Mouse (Mus musculus): Measurements from ENCODE around the gene Oosp2. TPM values are rescaled to one million over a fixed set of nuclear protein-coding genes. Genes with fewer than 3 reads are reported as not detected.

Gene Oosp2
- not detected for polyA plus RNA-seq (2017; shearing (Covaris generic))

DNA sequence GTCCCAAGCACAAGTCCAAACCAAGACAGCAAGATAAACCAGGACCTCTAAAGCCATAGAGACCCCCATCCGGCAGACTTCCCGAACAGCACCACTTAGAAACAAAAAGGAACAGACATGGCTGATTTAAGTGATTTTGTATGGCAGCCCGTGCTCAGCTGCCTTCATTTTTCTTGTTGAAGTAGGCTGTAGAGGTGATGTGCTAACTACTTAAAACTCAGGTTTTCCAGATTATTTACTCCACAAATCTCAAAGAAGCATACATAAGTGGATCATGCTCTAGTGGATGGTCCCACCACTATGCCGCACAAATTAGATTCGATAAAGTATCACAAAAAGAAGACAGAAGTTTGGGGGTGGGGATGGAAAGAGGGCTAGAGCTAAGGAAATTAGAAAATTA, at the start of gene Oosp2:
Gene Oosp2 (minus strand): TSS at position 101 of the 400 bp plus-strand sequence.

GRCm38 (mm10) chr19:11696755-11697154, 36.4 kb upstream of the Oosp2 start, which contains the start of gene Oosp3:
Gene Oosp3, plus strand, starts transcription at chr19:11697055.

DNA sequence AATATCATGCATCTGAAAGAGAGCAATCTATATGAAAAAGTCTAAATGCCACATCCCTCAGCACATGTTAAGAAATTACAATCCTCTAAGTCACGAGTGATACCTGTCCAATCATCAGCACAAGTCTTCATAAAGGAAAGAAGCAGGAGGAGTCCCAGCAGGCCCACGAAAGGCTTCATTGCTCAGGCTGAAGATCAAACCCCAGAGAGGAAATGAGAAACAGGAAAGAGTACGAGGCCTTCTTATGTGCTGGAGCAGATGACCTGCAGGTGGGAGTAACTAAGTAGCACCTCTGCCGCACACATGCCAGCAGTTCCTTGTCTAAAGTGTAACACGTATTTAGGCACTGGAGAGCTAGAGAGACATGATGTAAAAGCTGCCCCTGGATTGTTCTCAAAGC, 30.5 kb upstream of the Oosp2 start, which contains the start of gene Oosp1:
Gene Oosp1 (minus strand): TSS at position 312 of the 400 bp plus-strand sequence.

DNA sequence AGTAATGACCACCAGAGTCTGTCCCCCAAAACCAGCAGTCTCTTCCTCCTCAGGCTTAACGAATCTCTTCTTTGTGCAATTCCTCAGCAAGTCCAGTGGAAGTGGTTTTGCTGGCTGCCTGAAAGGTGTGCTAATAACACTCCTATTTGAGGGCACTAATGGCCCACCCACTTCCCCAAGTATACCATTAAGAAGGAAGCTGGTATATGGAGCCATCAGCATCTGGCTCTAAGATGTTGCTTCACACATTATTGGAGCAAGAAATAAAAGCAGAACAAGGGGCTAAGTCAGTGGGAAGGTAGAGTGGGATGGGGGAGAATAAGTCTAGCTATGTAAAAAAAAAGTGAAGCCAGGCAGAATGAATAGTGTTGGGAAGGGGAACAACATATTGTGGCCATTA, 19.6 kb downstream of the Oosp2 start, which contains the start of gene Ms4a3:
Gene Ms4a3 (minus strand): TSS at position 120 of the 400 bp plus-strand sequence.

GRCm38 (mm10) chr19:11623551-11623950, 36.8 kb downstream of the Oosp2 start, which contains the start of gene Ms4a2:
Gene Ms4a2, minus strand, starts transcription at chr19:11623719.

DNA sequence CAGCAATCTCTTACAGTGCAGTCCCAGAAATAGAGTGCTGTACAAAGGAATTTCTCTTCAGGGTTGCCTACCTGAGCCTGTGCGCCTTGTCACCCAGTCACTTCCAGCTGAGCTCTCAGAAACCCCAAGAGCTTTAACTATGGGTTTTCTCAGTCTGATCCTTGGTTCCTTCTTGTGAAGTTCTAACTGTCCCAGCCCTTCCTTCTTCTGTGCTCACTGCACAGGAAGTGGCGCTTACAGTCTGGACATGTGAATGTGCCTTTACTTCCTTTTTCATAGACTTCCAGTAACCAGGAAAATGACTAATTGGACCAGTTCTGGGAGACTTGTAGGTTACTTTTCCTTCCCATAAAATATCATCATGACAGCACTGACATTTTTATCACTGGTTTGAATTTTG, 55.8 kb downstream of the Oosp2 start, which contains the start of gene Ms4a6d:
Gene Ms4a6d (minus strand): TSS at position 247 of the 400 bp plus-strand sequence.

Other genes with a start within 250 kb of the Oosp2 start
- 2,305 TPM for gene Ms4a4b, start 217.0 kb downstream of the Oosp2 start, polyA plus RNA-seq (2017; shearing (Covaris generic))
- 11.8 TPM for gene Ms4a6c, start 191.2 kb downstream of the Oosp2 start, polyA plus RNA-seq (2017; shearing (Covaris generic))
- 441 TPM for gene Gm8369, start 174.6 kb downstream of the Oosp2 start, polyA plus RNA-seq (2017; shearing (Covaris generic))
- 579 TPM for gene Ms4a6b, start 144.0 kb downstream of the Oosp2 start, polyA plus RNA-seq (2017; shearing (Covaris generic))
- gene Ms4a4d, start 123.8 kb downstream of the Oosp2 start, polyA plus RNA-seq (2017; shearing (Covaris generic)): 0.66 TPM
- 16.2 TPM for gene Ms4a6d, start 55.7 kb downstream of the Oosp2 start, polyA plus RNA-seq (2017; shearing (Covaris generic))
- gene Ms4a2, start 36.8 kb downstream of the Oosp2 start, polyA plus RNA-seq (2017; shearing (Covaris generic)): not detected
- not detected for gene Ms4a3, start 19.7 kb downstream of the Oosp2 start, polyA plus RNA-seq (2017; shearing (Covaris generic))
- gene Oosp1, start 30.6 kb upstream of the Oosp2 start, polyA plus RNA-seq (2017; shearing (Covaris generic)): not detected
- gene Oosp3, start 36.5 kb upstream of the Oosp2 start, polyA plus RNA-seq (2017; shearing (Covaris generic)): 0.64 TPM
- not detected for gene Gif, start 87.0 kb upstream of the Oosp2 start, polyA plus RNA-seq (2017; shearing (Covaris generic))
- gene Mrpl16, start 109.8 kb upstream of the Oosp2 start, polyA plus RNA-seq (2017; shearing (Covaris generic)): 34.4 TPM
- gene Stx3, start 158.8 kb upstream of the Oosp2 start, polyA plus RNA-seq (2017; shearing (Covaris generic)): 1.6 TPM
- not detected for gene Olfr1417, start 178.7 kb upstream of the Oosp2 start, polyA plus RNA-seq (2017; shearing (Covaris generic))
- gene Olfr1418, start 200.5 kb upstream of the Oosp2 start, polyA plus RNA-seq (2017; shearing (Covaris generic)): not detected
- gene Olfr1419, start 214.5 kb upstream of the Oosp2 start, polyA plus RNA-seq (2017; shearing (Covaris generic)): not detected
- gene Olfr1420, start 226.0 kb upstream of the Oosp2 start, polyA plus RNA-seq (2017; shearing (Covaris generic)): not detected